Mouse (Mus musculus) forebrain, embryonic 12.5 days (tissue): Measurements from ENCODE around the gene Scgn. TPM values are rescaled to one million over a fixed set of nuclear protein-coding genes. Genes with fewer than 3 reads are reported as not detected.

Source experiments
- ATAC-seq: fragments of 200-750 bp; cut with Nextera tagmentation; 2 replicates; pipeline ENCODE4 v1.8.0; 2017; ENCODE audit warnings: moderate TSS enrichment; ENCODE audit not compliant: low FRiP score
- H3K27ac ChIP-seq: fragments of 300-500 bp; sonication (generic); 2 replicates; pipeline ENCODE4 v1.5.1; 2016; ENCODE audit warnings: mild to moderate bottlenecking
- H3K27me3 ChIP-seq: fragments of 300-500 bp; sonication (generic); 2 replicates; pipeline ENCODE4 v1.6.1; 2016; ENCODE audit warnings: mild to moderate bottlenecking
- H3K36me3 ChIP-seq: fragments of 300-500 bp; sonication (generic); replicated peaks from 2 replicates; pipeline ENCODE4 v1.6.1; 2016; ENCODE audit warnings: mild to moderate bottlenecking
- H3K4me1 ChIP-seq: fragments of 300-500 bp; sonication (generic); 2 replicates; pipeline ENCODE4 v1.6.1; 2016
- H3K4me2 ChIP-seq: fragments of 300-500 bp; sonication (generic); 2 replicates; pipeline ENCODE4 v1.6.1; 2016; ENCODE audit warnings: mild to moderate bottlenecking, moderate library complexity
- H3K4me3 ChIP-seq: fragments of 300-500 bp; sonication (generic); replicated peaks from 2 replicates; pipeline ENCODE4 v1.5.1; 2016; ENCODE audit warnings: mild to moderate bottlenecking
- H3K9ac ChIP-seq: fragments of 300-500 bp; sonication (generic); 2 replicates; pipeline ENCODE4 v1.6.1; 2016; ENCODE audit warnings: mild to moderate bottlenecking
- H3K9me3 ChIP-seq: fragments of 300-500 bp; sonication (generic); 2 replicates; pipeline ENCODE4 v1.6.1; 2016
- WGBS: fragments of 180-500 bp; shearing (Covaris S2); methylation state at CpG from one replicate; pipeline ENCODE4 v1.1.7; 2016; 5-methylcytosine and 5-hydroxymethylcytosine counted together
- polyA plus RNA-seq: library from polyadenylated mRNA; unstranded; fragments of >200 nt; fragmentation: Nextera tagmentation; extraction: Ambion mirVana; gene quantifications from 2 replicates; pipeline ENCODE4 v1.2.1, GENCODE M21; 2016

The Scgn gene
- polyA plus RNA-seq, 1 experiment from 2014 or later, result 1.5 TPM

DNA sequence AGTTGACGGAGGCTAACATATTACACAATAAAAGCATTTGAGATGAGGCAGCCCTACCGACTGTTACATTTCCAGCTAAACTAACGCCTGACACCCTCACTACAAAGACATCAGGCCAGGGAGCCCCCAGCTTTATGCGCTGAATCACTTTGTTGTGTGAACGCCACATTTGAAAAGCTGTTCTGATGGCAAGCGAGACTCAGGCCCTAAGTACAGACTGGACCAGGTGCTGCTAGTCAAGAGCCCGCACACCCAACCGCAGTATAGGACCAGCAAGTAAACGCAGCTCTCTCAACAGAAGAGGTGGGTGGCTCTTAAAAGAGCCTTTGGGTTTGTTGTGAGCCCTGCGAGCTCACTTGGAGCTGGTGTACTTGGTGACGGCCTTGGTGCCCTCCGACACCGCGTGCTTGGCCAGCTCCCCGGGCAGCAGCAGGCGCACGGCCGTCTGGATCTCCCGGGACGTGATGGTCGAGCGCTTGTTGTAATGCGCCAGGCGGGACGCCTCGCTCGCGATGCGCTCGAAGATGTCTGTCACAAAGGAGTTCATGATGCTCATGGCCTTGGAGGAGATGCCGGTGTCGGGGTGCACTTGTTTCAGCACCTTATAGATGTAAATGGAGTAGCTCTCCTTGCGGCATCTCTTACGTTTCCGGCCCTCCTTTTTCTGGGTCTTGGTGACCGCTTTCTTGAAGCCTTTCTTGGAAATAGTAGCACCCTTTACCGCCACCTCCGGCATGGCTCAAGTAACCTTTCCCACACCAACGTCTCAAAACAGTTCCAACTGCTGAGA is 57.4 kb downstream of the Scgn start, which contains the start of gene Hist1h2ba:
TSS of gene Hist1h2ba (minus strand) at position 736 of the 790 bp plus-strand sequence.
- no peaks in the 10 kb centered on the region for H3K9me3 ChIP-seq
- H3K4me2 ChIP-seq, result no peak within 1 kb of the TSS
- no peak for ATAC-seq
- no peak within 1 kb of the TSS for H3K27ac ChIP-seq
- H3K27me3 ChIP-seq, result no peaks in the 10 kb centered on the region
- no peak within 1 kb of the TSS for H3K4me3 ChIP-seq
- no peaks in the 10 kb centered on the region for H3K36me3 ChIP-seq
- no peaks in the 10 kb centered on the region for H3K4me1 ChIP-seq
- no peak within 1 kb of the TSS for H3K9ac ChIP-seq
- WGBS, result 94% methylated on average over 39 of the region's 39 CpGs

DNA sequence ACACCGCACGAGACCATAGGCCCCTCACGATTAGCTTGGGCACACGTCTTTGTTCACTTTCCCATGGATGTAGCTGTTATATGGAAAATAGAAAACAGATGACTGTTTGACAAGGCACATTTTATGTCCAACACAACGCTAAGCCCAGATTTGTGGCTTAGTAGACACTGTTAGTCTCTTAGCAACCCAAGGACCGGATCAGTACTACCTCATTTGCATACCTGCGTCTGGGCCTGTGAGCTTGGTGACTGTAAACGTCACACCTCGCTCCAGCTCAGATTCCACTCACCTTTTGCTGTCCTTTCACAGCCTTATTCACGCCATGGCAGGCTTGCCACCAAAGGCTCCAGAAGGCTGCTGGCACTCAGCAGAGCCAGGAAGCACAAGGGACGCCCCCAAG is 60.1 kb downstream of the Scgn start:
- Histone ChIP-seq H3K27me3 (no peaks in the 10 kb centered on the region), H3K9ac (no peak overlapping the region), H3K4me3 (no peak overlapping the region), H3K4me1 (no peaks in the 10 kb centered on the region), H3K27ac (no peak overlapping the region), H3K4me2 (no peak overlapping the region), H3K9me3 (no peaks in the 10 kb centered on the region), H3K36me3 (no peaks in the 10 kb centered on the region)
- WGBS, result 79% methylated on average over 11 of the region's 11 CpGs
- no peak for ATAC-seq

DNA sequence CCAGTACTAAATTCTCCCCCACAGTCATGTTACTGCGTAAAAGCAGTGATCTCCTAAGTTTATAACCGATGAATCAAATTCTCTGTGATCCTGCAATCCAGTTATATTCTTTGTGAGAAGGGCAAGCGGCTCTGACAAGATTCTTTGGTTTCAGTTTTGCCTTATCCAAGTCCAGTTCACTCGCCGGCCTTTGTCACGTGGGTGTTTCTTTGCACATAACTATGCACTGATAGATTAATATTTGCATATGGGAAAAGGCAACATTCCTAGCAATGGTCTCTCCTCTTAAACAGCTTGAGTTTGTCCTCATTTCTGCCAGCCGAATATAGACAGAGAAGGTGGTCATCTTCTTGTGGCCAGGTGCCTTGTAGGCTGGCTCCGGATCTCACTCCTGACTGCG is 60.6 kb downstream of the Scgn start:
- H3K36me3 ChIP-seq, result no peaks in the 10 kb centered on the region
- no peak overlapping the region for H3K9ac ChIP-seq
- ATAC-seq, result no peak
- H3K9me3 ChIP-seq, result no peaks in the 10 kb centered on the region
- H3K4me2 ChIP-seq, result no peak overlapping the region
- no peaks in the 10 kb centered on the region for H3K4me1 ChIP-seq
- 93% methylated on average over 9 of the region's 9 CpGs for WGBS
- H3K27ac ChIP-seq, result no peak overlapping the region
- no peak overlapping the region for H3K4me3 ChIP-seq
- H3K27me3 ChIP-seq, result no peaks in the 10 kb centered on the region

DNA sequence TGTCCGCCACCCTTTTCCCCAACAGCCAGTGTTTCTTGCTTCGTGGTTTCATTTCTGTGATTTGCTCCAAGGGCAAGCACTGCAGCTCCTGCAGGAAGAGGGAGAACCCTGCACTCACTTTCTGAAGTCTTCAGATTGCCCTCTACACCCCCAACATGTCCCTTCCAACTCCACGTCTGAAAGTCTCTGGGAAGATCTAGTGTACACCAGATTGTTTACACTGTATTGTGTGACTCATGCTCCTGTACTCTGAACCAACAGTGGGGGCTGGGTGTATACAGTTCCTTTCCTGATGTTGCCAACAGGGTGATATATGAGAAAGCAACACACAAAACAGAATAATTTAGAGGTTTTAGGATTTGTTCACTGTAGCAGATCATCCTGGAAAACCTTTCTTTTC is 62.4 kb downstream of the Scgn start:
- Histone ChIP-seq H3K4me2 (no peak overlapping the region), H3K4me1 (no peaks in the 10 kb centered on the region), H3K9me3 (no peaks in the 10 kb centered on the region), H3K4me3 (no peak overlapping the region), H3K27me3 (no peaks in the 10 kb centered on the region), H3K27ac (no peak overlapping the region), H3K9ac (no peak overlapping the region), H3K36me3 (no peaks in the 10 kb centered on the region)
- ATAC-seq, result no peak
- 72% methylated on average over 3 of the region's 3 CpGs for WGBS

DNA sequence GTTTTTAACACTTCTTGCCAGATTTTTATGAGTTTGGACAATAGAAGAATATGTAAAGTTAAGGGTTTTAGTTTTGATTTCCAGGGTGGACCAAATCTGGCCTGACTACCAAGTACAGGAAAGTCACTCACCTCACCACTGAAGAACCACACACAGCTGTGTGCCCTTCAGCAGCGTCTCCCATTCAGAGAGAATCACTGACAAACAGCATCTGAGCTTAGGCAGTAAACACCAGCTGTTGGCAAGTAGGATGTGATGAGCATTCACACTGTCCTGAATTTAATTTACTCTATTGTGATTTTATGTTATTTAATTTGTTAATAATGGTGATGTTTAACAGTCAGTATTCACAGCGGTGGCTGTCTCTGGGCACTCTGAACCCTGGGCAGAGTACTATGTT is 65.2 kb downstream of the Scgn start:
- no peaks in the 10 kb centered on the region for H3K4me1 ChIP-seq
- H3K27ac ChIP-seq, result no peak overlapping the region
- H3K9ac ChIP-seq, result no peak overlapping the region
- H3K4me3 ChIP-seq, result no peak overlapping the region
- ATAC-seq, result no peak
- no peak overlapping the region for H3K4me2 ChIP-seq
- H3K9me3 ChIP-seq, result no peaks in the 10 kb centered on the region
- H3K36me3 ChIP-seq, result no peaks in the 10 kb centered on the region
- WGBS, result 58% methylated on average over 2 of the region's 2 CpGs
- no peaks in the 10 kb centered on the region for H3K27me3 ChIP-seq

DNA sequence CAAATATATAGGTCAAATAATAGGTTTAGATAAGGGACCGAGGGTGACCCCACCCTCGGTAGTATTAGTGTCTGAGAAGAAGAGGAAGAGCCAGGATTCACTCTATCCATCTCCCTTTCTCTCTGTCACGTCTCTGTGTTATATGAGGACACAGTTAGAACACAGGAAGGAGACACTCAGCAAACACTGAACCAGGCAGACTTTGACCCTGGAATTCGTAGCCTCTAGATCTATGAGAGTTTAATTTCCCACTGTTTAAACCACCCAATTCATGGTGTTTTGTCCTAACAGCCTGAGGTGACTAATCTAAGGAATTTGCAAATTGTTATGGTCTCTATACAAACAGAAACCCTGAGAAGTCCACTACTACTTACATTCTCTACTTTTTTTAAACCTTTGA is 73.3 kb downstream of the Scgn start:
- Histone ChIP-seq H3K4me1 (no peaks in the 10 kb centered on the region), H3K9me3 (no peaks in the 10 kb centered on the region), H3K27me3 (no peaks in the 10 kb centered on the region), H3K36me3 (no peaks in the 10 kb centered on the region), H3K4me3 (no peak overlapping the region), H3K9ac (no peak overlapping the region), H3K27ac (no peak overlapping the region), H3K4me2 (no peak overlapping the region)
- ATAC-seq, result no peak
- WGBS, result 80% methylated on average over 4 of the region's 4 CpGs

DNA sequence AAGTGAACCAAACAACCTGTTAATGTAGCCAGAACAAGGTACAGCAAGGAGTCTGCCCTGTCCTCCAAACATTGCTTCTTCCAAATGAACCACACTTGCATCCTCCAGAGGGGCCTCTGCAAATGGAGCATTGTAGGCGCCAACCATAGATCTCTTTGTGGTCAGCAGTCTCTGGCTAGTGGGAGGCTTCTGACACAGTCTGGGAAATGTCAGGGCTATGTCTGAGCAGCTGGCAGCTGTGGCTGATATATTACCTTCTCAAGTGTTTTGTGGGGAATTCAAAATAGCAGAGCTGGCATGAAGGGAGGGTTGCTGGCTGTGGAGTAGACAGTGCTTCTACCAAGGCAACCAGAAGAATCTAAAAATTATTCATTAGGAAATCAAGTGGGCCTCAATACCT is 74.9 kb downstream of the Scgn start:
- Histone ChIP-seq H3K36me3 (no peaks in the 10 kb centered on the region), H3K4me3 (no peak overlapping the region), H3K27me3 (no peaks in the 10 kb centered on the region), H3K4me2 (no peak overlapping the region), H3K9ac (no peak overlapping the region), H3K4me1 (no peaks in the 10 kb centered on the region), H3K9me3 (no peaks in the 10 kb centered on the region), H3K27ac (no peak overlapping the region)
- ATAC-seq, result no peak
- 96% methylated on average over 1 of the region's 1 CpGs for WGBS

DNA sequence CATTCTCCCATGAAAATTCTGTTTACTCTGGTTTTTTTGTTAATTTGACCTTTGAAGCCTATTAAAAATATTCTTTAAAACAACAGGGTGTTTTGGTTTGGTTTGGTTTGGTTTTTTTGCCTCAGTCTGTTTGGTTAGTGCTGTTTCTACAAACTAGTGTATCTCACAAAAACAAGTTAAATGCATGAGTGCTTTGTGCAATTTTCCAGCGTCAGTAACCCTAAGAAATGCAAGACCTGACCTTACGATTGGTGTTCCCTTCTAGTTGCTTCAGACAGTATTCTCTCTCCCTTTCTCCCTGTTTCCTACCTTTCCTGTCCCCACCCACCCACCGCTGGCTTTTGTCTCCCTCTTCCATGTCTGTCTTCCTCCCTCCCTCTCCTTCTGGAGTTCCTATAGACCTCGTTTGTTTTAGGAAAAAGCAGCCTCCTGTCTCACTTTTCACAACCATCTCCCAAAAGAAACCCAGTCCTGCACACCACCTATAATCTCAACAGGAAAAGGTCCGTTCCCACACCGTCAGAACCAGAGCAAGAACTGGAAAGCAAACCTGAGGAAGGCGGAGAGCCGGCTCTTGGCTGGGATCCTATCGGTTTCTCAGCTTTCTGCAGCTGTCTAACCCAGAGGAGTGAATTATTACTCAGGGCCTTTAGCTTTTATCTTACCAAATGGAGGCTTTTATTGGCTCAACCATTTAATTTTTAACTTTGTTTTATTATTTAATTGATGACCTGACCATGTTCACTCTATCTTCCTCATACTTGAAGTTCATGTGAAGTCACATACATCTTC is 76.4 kb downstream of the Scgn start, which contains the start of gene Slc17a4:
TSS of gene Slc17a4 (minus strand) at position 634 of the 792 bp plus-strand sequence.
- Histone ChIP-seq H3K36me3 (no peaks in the 10 kb centered on the region), H3K9ac (no peak within 1 kb of the TSS), H3K27me3 (no peaks in the 10 kb centered on the region), H3K9me3 (no peaks in the 10 kb centered on the region), H3K4me2 (no peak within 1 kb of the TSS), H3K27ac (no peak within 1 kb of the TSS), H3K4me1 (no peaks in the 10 kb centered on the region), H3K4me3 (no peak within 1 kb of the TSS)
- 78% methylated on average over 9 of the region's 9 CpGs for WGBS
- ATAC-seq, result no peak

DNA sequence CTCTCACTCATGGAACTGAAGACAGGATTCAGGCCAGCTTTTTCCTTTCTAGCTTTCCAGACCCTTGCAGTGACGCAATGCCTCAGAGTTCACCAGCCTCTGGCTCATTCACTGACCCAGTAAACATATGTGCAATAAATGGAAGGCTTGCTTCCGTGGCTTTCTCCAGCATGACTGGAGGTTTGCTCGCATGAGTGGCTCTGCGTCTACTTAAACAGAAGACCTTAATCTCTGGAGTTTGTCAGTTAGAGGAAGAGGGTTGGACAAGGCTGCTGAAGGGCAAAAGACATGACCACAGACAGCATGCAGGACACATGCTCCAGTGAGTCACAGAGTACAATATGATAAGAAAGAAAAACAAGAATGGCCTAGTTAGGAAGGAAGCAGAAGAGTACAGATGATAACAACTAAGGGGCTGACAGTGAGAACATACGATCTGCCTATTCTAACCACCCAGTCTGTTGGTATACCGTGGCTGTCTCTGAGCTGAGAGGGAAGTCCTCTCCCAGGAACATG is 77.2 kb downstream of the Scgn start:
- H3K4me2 ChIP-seq, result no peak overlapping the region
- H3K36me3 ChIP-seq, result no peaks in the 10 kb centered on the region
- H3K27ac ChIP-seq, result no peak overlapping the region
- no peak for ATAC-seq
- WGBS, result 66% methylated on average over 6 of the region's 6 CpGs
- H3K4me3 ChIP-seq, result no peak overlapping the region
- no peaks in the 10 kb centered on the region for H3K4me1 ChIP-seq
- H3K9me3 ChIP-seq, result no peaks in the 10 kb centered on the region
- no peak overlapping the region for H3K9ac ChIP-seq
- H3K27me3 ChIP-seq, result no peaks in the 10 kb centered on the region

DNA sequence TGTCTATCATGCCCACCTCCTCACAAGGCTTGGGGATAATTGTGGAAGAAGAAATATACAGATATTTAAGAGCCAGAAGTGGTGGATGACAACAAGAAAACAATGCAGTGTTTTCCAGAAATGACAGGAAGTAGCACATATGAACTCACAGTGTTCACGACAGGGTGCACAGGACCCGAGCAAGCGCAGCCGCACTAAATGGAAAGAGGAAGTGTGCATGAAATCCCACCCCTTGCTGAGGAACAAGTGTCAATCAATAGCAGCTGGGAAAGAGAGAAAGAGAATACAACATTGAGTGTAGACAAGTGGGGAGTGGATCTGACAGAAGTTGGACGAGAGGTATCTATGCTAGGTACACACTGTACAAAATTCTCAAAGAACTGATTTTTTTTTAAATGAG is 79.7 kb downstream of the Scgn start:
- no peak overlapping the region for H3K9ac ChIP-seq
- H3K27me3 ChIP-seq, result no peaks in the 10 kb centered on the region
- H3K4me2 ChIP-seq, result no peak overlapping the region
- no peak overlapping the region for H3K4me3 ChIP-seq
- H3K27ac ChIP-seq, result no peak overlapping the region
- ATAC-seq, result no peak
- H3K9me3 ChIP-seq, result no peaks in the 10 kb centered on the region
- 94% methylated on average over 5 of the region's 5 CpGs for WGBS
- H3K36me3 ChIP-seq, result no peaks in the 10 kb centered on the region
- no peaks in the 10 kb centered on the region for H3K4me1 ChIP-seq

DNA sequence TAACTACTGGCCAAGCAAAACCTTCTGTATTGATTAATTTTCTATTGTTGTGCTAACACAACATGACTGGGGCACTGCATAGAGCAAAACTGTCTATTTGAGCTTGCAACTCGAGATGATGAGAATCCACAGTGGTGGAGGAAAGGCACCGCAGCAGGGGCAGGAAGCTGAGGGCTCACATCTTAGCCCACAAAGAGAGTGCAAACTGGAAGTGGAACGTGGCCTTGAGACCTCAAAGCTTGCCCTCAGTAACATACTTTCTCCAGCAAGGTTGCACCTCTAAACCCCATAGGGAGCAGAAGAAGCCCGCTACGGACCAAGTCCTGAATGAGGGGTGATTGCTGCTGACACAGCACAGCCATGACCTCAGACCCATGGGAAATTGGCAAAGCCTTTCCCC is 80.9 kb downstream of the Scgn start:
- WGBS, result 85% methylated on average over 5 of the region's 5 CpGs

DNA sequence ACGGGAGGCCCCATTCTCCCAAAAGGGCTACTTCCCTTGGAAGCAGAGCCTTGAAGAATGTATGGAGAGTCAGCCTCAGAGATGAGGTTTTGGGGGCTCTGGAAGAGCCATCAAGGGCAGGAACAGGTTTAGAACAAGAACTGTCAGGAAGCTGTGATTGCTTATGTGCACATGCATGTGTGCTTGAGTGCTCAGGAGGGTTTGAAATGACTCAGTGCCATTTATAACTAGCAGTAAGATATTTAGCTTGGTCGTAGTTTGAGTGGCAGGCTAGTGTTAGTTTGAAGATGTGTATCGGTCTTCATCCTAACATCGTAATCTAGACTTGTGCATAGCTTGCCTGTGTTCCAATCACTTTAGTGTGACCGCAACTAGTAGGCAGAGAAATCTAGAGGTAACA is 84.1 kb downstream of the Scgn start:
- H3K27ac ChIP-seq, result no peak overlapping the region
- H3K4me2 ChIP-seq, result no peak overlapping the region
- WGBS, result 94% methylated on average over 5 of the region's 5 CpGs
- no peaks in the 10 kb centered on the region for H3K9me3 ChIP-seq
- H3K27me3 ChIP-seq, result no peaks in the 10 kb centered on the region
- no peaks in the 10 kb centered on the region for H3K4me1 ChIP-seq
- no peaks in the 10 kb centered on the region for H3K36me3 ChIP-seq
- no peak overlapping the region for H3K4me3 ChIP-seq
- ATAC-seq, result no peak
- H3K9ac ChIP-seq, result no peak overlapping the region

More for the DNA sequence above, 80.9 kb downstream of the Scgn start:
- Histone ChIP-seq H3K27ac (no peak overlapping the region), H3K9ac (no peak overlapping the region), H3K27me3 (no peaks in the 10 kb centered on the region), H3K36me3 (no peaks in the 10 kb centered on the region), H3K4me1 (no peaks in the 10 kb centered on the region), H3K9me3 (no peaks in the 10 kb centered on the region), H3K4me3 (no peak overlapping the region), H3K4me2 (no peak overlapping the region)
- ATAC-seq, result no peak
